Mouse (Mus musculus): Measurements from ENCODE around the gene Rere.
"Not testable (repeated sequence)": the region's sequence is repeated elsewhere in the genome, so short reads cannot be mapped to it uniquely, and the experiment has no call there.

The Rere gene

DNA sequence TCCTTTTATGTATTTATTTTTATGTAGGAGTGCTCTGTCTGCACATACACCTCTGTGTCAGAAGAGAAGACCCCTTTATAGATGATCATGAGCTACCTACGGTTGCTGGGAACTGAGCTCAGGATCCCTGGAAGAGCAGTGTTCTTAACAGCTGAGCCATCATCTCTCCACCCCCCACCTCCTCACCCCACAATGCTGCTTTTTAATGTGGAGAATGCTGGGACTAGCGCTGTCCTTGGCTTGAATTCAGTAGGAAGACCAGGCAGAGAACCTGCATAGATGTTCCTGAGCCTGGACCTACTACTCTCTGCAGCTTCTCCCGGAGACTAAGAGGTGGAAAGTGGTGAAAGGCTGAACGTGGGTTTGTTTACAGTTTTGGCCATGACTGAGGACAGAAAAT is 269.9 kb downstream of the Rere start:
- no peak for DNase-seq (ENCODE audit: low spot score)

GRCm38 (mm10) chr4:150552751-150553600 is 271.5 kb downstream of the Rere start:
- no peak for DNase-seq (ENCODE audit: low spot score)

DNA sequence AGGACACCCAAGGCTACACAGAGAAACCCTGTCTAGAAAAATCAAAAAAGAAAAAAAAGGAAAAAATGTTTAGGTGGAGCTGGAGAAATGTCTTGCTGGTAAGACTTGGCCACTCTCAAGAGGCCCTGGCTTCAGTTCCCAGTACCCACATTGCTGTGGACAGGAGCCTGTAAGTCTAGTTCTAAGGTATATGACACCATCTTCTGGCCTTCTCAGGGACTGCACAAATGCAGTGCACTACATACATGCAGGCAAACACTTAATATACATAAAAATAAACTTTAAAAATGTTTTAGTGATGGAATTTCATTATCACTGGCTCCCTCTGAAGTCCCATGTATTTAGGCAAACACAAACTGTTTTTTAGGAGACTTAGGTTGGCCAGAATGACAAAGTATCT is 274.3 kb downstream of the Rere start:
- no peak for DNase-seq (ENCODE audit: low spot score)

DNA sequence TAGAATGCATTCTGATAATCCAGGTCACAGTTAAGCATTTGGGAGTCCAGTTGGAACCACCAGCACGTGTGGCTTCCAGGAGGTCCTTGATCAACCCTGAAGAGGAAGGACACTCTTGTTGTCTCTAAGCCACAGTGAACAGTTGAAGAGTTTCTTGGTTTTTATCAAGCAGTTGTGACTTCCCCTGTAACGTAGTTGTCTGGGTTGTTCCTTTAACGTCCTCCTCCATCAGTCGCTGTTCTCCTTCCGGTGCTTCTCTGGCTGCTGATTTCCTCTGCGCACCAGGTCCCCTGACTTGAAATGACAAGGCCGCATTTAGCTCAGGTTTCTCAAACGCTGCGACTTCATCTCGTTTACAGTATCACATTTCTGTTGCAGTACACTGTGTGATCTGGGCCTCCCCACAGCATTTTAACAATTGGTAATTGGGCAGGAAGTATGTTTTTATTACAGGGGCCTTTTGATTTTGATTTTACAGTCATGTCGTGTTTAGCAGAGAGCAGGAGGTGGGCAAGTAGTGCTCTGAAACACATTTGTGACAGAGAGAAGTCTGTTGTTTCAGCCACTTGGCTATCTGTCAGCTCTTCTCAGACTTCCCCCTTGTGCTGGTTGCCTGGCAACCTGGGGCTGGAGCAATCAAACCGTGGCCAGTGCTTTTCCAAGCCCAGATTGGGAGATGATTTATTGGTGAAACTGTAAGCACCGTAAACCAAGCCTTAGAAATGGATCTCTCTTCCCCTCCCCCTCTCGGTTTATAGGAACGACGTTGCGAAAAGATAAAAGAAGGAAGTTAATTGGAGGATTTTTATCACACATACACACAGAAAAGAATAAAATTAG is 275.2 kb downstream of the Rere start:
- DNase-seq (ENCODE audit: low spot score) = no peak

DNA sequence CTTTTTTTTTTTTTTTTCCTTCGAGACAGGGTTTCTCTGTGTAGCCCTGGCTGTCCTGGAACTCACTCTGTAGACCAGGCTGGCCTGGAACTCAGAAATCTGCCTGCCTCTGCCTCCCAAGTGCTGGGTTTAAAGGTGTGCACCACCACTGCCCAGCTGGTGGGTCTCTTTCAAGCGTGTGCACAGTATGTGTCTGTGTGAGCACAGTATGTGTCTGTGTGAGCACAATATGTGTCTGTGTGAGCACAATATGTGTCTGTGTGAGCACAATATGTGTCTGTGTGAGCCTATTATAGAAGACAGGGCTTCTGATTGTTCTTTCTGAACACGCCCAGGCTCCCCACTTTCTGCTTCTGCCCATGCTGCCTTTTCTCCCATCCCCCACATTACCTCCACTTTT is 275.8 kb downstream of the Rere start:
- not testable (repeated sequence) for DNase-seq (ENCODE audit: low spot score)

DNA sequence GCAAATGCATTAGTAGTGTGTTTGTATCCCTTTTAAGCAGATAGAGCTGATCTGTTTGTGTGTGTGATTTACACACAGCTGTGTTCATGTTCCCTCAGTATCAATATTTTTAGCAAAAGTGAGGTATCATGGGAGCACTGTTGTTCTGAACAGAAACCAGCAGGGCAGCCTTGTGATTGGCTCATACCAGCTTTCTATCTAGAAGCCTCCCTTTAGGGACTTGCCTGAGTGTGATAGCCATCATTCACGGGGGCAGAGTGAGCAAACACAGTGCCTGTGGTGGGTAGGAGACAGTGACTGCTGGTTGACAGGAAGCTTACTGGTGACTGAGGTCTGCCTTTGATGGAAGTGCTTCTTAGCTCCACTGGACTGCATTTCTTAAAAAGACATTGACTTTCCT is 276.5 kb downstream of the Rere start:
- DNase-seq (ENCODE audit: low spot score) = no peak

DNA sequence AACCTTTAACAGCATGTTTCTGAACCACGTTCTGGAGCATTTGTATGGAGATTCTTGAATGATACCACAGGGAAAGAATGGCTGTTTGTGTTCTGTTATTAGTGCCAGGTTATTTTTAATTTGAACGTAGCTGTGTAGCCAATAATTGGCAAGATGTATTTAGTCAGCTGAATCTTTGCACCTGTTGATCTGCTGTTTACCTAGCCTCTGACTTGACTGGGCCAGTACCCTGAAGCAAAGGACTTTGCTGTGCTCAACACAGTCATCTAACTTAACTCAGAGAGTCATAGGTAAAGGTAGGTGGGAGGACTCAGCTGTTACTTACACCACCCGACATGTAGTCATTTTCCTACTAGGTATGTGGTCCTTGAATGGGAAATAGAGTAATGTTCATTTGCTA is 278.1 kb downstream of the Rere start:
- no peak for DNase-seq (ENCODE audit: low spot score)

DNA sequence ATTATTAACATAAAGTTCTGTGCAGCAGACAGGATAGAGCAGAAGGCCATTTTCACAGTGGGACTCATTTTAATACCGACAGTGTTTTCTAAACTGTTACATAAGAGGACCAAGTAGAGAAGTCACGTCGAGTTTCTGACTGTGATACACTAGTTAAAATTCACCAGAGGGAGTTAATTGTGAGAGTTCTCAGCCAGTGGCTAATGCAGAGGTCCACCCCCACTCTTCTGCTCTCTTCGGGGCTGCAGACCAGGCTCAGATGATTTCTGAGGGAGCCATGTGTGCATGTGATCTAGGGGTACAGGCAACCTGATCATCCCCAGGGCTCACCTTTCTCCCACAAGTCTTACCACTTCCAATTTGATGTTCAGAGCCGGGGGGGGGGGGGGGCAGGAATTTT is 281.8 kb downstream of the Rere start:
- no peak for DNase-seq (ENCODE audit: low spot score)

GRCm38 (mm10) chr4:150566193-150566592 is 284.7 kb downstream of the Rere start:
- DNase-seq (ENCODE audit: low spot score) = no peak

DNA sequence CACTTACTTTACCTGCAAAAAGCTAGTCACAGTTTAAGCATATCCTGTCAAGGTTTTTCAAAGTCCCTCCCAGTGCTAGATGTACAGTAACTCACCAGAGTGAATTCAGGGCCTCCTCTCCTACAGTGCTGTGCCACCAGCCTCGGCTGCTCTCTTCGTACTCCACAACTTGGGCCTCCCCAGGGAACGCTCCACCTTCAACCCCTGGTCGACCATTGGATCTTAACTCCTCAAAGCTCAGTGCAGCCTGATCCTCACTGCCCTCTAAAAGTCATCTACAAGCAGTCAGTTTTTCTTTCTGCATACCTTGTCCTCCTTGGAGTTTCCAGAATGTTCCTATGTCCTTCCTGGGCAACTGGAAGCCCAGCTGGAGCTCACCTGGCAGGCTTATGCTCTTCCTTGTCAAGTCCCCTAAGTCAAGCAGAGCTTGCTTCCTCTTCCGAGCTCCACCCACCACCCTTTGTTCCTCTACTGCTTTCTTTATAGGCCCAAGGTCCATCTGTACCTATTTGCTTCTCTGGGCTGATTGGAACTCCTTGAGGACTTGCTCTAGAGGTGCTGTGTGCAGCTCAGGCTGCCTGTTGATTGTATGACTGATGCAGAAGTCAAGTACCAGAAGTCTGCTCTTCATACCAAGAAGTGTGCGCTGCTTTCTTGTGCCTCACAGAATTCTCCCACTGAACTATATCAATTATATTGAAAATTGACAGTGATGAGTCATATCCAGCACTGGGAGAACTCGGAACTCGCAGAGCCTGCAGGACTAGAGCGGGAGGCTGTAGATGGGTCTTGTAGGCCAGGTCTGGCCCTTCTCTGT is 287.1 kb downstream of the Rere start:
- peak; percentile 72 for DNase-seq (ENCODE audit: low spot score)

DNA sequence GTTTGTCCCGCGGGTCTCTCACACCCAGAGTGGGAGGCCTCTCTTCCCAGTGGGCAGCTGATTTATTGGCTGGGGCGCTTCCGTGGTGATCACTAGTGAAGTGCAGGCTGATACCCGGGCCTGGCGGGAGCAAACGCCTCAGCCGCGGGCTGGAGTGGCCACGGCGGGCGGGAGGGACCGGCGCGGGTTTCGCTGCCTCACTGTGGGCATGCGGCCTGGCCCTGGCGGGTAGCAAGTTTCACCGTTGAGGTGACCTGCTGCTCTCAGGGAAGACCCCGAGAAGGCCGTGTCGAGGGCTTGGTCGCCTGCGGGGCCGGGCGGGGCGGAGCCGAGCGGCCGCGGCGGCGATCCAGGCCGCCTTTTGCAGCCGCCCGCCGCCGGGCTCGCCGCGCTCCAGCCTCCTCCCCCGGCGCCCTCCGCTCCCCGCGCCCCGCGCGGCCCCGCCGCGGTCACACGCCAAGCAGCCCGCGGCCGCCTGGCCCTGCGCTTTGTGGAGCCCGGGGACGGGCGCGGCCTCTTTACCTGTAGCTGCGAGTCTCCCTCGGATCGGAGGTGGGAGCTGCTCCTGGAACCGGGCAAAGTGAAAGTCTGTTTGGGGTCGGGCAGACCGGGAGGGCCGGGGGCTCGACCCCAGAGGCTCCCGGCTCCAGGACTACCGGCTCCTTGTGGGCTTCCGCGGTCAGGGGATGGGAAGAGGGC is 287.8 kb downstream of the Rere start:
- DNase-seq (ENCODE audit: low spot score) = peak; percentile 83

DNA sequence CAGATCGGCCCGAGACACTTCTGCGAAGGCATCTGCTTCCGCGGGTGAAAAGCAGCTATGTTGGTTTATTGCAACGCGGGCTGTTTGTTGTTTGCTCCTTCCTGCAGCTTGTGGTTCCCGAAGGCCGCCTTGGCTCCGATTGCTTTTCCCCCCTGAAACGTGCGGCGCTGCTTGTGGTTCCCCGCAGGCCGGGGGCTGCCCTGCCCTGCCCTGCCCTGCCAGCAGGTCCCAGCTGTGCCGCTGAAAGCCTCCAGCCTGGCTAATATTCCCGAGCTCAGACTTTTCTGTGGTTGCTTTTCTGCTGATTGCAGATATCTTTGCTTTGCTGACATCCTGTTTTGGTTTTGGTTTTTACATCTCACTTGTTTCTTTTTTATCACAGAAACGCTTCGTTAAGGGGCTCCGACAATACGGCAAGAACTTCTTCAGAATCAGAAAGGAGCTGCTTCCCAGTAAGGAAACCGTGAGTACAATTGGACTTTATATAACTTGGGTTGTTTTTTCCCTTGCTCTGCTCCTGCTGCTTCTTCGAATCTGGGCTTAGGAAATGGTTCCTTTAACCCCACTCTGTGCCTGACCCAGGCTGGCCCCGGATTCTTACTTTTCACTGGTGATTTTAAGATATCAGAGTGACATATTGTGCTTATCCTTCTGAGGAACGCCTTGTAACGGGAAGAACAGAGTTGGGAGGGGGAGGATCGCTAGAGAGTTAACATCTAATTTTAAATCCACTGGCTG is 288.6 kb downstream of the Rere start:
- peak; percentile 53 for DNase-seq (ENCODE audit: low spot score)

- DNase-seq (ENCODE audit: low spot score) = no peak
These were observed 289.3 kb downstream of the Rere start for GRCm38 (mm10) chr4:150570793-150571192.

DNA sequence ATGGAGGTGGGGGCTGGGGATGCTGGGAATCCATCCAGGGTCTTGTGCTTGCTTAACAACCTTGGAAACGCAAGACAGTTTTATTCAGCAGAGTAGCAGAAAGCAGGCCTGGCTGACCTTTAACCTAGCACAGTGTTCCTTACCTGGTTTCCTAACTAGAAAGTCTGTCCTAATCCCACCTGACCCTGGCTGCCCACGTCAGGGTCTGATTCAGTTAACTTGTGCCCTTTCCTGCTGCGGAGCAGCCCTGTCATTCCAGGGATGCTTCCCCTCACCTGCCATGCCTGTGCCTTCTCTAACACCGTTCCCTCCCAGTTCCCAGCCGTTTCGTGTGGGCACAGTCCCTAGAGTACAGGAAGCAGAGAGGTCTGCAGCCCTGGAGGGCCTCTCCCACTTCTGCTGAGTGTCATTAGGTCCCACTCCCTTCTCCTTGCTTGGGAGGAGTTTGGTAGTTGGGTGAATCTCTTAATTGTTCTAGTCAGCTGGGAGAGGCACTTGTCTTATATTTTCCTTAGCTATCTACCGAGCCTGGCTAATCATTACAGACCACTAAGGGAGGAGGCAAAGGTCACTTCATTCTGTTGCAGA is 290.8 kb downstream of the Rere start:
- peak; percentile 86 for DNase-seq (ENCODE audit: low spot score)

- DNase-seq (ENCODE audit: low spot score) = no peak
These were observed 291.5 kb downstream of the Rere start for GRCm38 (mm10) chr4:150572938-150573337.

GRCm38 (mm10) chr4:150575363-150576092 is 294.1 kb downstream of the Rere start:
- DNase-seq (ENCODE audit: low spot score) = peak; percentile 66

DNA sequence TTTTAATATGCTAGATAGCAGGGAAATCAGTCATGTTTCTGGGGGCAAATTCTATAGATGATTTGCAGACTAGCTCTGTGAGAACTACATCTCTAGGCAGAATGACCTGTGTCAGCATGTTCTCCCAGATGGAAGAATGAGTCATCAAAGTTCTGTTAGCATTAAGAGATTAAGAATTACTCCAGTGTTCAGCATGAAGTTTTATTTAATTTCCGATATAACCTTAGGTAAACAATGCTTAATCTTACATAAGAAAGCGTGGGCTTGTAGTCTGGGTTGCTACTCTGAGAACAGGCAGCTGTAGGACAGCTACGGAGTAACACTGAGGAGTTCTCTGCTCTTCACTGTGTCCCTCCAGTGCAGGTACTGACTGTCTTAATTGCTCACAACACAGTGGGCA is 294.9 kb downstream of the Rere start:
- no peak for DNase-seq (ENCODE audit: low spot score)

DNA sequence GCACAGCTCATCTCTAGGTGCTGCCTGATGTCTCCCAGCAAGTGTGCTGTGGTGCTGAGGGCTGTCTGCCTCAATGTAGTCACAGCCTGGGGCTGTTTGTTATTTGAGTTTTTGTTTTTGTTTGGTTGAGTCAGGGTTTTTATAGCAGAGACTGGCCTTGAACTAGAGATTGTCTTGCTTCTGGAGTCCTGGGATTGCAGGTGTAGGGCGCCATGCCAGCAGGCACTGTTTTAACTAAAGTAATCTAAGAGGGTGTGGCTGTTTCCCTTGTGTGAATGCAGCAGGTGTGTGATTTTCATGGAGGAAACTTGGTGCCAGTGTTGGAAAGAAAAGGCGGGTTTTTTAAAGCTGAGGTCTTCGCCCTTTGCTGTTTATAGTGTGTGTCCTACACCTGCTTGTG is 296.6 kb downstream of the Rere start:
- DNase-seq (ENCODE audit: low spot score) = no peak

- no peak for DNase-seq (ENCODE audit: low spot score)
These were observed 300.7 kb downstream of the Rere start for GRCm38 (mm10) chr4:150581931-150582723.

Data from yolk sac, embryonic 10.5 days (tissue).